Mouse (Mus musculus): ENCODE measurements around the gene Mvd. TPM values are rescaled to one million over a fixed set of nuclear protein-coding genes. Genes with fewer than 3 reads are reported as not detected.

Gene Mvd
- polyA plus RNA-seq, 1 experiment from 2014 or later = 73.2 TPM

DNA sequence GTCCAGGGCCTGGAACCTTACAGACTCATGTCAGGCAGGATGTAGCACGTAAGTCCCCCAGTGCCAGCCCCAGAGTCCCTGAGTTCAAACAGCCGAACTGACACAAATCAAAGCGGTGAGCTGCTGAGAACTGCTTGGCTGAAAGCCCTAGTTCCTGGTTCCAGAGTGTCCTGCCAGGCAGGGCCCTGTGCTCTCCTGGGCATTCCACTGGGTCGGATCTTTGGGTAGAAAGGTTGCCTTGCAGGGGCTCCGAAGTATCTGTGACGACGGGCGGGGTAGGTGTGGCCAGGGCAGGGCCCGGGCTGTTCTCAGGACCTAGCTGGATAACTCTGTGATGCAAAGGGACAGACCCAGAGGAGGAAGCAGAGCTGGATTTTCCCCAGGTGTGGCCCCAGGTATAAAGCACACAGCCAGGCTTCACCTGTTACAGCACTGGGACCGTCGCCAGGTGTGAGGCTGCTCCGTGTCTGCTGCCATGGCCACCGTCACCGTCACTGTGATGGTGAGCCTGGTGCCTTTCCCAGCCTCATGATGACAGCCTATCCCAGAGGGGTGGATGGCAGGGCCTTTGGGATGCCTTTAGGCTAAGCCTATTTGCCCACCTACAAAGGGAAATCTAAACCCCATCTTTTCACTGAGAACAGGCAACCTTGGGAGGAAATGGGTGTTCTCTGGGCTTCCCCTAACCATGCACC, 21.7 kb downstream of the Mvd start, which contains the start of gene Il17c:
Gene Il17c (plus strand): TSS at position 645 of the 695 bp plus-strand sequence.
- Histone ChIP-seq H3K9me3 (replicated peaks) (no peaks in the 10 kb centered on the region), H3K27ac (replicated peaks) (no peak within 1 kb of the TSS), H3K27me3 (replicated peaks) (no peaks in the 10 kb centered on the region), H3K9ac (replicated peaks) (no peak within 1 kb of the TSS), H3K4me1 (no peaks in the 10 kb centered on the region), H3K4me3 (replicated peaks) (no peak within 1 kb of the TSS), H3K36me3 (peaks cover 21% of the 10 kb centered on the region), H3K4me2 (no peak within 1 kb of the TSS)
- ATAC-seq (ENCODE audit: low FRiP score) = no peak
- 87% methylated on average over 14 of the region's 14 CpGs for WGBS

DNA sequence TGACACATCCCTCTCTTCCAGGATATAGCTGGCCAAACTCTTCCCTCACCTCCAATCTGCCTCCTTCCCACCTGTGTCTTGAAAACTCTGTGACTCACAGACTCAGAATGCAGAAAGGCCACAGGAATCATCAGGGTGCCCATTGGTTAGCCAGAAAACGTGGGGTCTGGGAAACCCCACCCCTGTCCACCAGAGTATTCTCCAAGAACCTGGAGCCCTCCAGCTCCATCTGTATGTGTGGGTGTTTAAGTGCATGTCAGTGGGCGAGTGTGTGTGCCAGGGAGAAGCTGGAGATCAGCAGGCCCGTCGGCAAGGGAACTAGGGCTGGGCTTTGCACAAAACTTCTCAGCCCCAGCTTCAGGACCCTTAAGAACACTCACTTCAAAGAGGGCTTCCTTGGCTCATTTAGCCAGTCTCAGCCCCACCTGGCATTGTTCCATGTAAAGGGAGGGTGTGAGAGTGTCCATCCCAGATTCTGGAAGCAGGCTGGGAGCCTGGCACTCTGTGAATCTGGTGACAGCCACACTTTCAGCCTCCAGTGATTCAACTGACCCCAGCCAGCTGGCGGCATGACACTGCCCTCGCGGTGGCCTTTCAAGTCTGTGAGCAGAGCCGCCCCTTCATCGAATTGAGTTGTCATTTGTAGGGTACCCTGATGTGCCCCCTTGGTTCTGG, 23.2 kb downstream of the Mvd start:
- Histone ChIP-seq H3K4me1 (no peaks in the 10 kb centered on the region), H3K4me2 (no peak overlapping the region), H3K4me3 (replicated peaks) (no peak overlapping the region), H3K9me3 (replicated peaks) (no peaks in the 10 kb centered on the region), H3K9ac (replicated peaks) (no peak overlapping the region), H3K27me3 (replicated peaks) (no peaks in the 10 kb centered on the region), H3K27ac (replicated peaks) (no peak overlapping the region), H3K36me3 (peaks cover 36% of the 10 kb centered on the region)
- WGBS = 65% methylated on average over 9 of the region's 9 CpGs
- no peak for ATAC-seq (ENCODE audit: low FRiP score)

DNA sequence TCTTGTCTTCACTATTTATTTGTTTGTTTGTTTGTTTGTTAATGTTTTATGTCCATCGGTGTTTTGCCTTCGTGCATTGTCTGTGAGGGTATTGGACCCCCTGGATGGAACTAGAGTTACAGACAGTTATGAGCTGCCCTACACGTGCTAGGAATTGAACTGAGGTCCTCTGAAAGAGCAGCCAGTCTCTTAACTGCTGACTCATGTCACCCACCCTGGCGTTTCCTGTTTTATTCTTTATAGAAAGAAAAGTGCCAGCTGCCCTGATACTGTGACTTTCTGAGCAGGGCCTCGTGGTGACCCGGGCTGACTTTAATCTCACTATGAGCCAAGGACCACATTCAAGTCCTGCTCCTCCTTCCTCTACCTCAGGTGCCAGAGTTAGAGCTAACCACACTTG, 27.7 kb downstream of the Mvd start:
- H3K36me3 ChIP-seq = peaks cover 81% of the 10 kb centered on the region
- no peak overlapping the region for H3K27ac ChIP-seq (replicated peaks)
- no peak overlapping the region for H3K9ac ChIP-seq (replicated peaks)
- H3K9me3 ChIP-seq (replicated peaks) = no peaks in the 10 kb centered on the region
- no peak overlapping the region for H3K4me2 ChIP-seq
- WGBS = 93% methylated on average over 6 of the region's 6 CpGs
- H3K4me3 ChIP-seq (replicated peaks) = no peak overlapping the region
- H3K27me3 ChIP-seq (replicated peaks) = no peaks in the 10 kb centered on the region
- ATAC-seq (ENCODE audit: low FRiP score) = no peak
- no peaks in the 10 kb centered on the region for H3K4me1 ChIP-seq

DNA sequence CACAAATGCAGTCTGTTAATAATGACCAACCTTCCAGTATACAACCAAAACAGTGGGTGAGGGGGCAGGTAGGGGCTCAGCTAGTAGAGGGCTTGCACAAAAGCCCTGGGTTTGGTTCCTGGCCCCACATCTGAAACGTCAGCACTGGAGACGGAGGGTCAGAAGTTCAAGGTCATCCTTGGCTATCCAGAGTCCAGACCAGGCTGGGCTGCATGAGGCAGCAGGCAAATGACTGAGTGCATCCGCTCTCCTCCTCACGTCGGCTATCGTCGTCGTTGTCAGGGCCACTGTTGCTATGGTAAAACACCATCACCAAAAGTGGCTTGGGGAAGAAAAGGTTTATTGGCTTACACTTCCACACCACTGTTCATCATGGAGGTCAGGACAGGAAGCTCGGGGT, 28.9 kb downstream of the Mvd start:
- Histone ChIP-seq H3K4me3 (replicated peaks) (no peak overlapping the region), H3K9ac (replicated peaks) (no peak overlapping the region), H3K9me3 (replicated peaks) (no peaks in the 10 kb centered on the region), H3K27me3 (replicated peaks) (no peaks in the 10 kb centered on the region), H3K4me2 (no peak overlapping the region), H3K27ac (replicated peaks) (no peak overlapping the region), H3K4me1 (no peaks in the 10 kb centered on the region), H3K36me3 (peaks cover 93% of the 10 kb centered on the region)
- WGBS = 85% methylated on average over 9 of the region's 9 CpGs
- ATAC-seq (ENCODE audit: low FRiP score) = no peak

DNA sequence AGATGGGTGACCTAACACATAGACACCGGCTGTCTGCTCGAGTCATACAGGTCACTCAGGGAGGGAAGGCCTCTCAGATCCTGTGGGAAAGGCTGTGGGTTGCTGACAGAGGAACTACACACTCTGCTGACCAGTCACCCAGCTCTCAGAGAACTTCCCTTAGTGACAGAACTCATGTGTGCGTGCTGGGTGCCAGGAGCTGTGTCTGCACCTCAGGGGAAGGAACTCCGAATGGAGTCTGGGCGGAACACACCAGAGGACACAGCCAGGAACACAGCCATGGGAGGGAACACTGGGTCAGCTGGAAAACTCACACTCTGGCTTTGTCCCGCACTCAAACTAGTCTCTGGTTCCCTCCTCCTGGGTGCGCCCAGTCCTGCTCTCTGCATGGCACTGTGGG, 35.5 kb downstream of the Mvd start:
- H3K4me2 ChIP-seq = no peak overlapping the region
- no peak for ATAC-seq (ENCODE audit: low FRiP score)
- H3K4me1 ChIP-seq = no peaks in the 10 kb centered on the region
- WGBS = 97% methylated on average over 7 of the region's 7 CpGs
- H3K9me3 ChIP-seq (replicated peaks) = no peaks in the 10 kb centered on the region
- no peak overlapping the region for H3K9ac ChIP-seq (replicated peaks)
- H3K27ac ChIP-seq (replicated peaks) = no peak overlapping the region
- H3K4me3 ChIP-seq (replicated peaks) = no peak overlapping the region
- peaks cover 97% of the 10 kb centered on the region for H3K36me3 ChIP-seq
- H3K27me3 ChIP-seq (replicated peaks) = no peaks in the 10 kb centered on the region

DNA sequence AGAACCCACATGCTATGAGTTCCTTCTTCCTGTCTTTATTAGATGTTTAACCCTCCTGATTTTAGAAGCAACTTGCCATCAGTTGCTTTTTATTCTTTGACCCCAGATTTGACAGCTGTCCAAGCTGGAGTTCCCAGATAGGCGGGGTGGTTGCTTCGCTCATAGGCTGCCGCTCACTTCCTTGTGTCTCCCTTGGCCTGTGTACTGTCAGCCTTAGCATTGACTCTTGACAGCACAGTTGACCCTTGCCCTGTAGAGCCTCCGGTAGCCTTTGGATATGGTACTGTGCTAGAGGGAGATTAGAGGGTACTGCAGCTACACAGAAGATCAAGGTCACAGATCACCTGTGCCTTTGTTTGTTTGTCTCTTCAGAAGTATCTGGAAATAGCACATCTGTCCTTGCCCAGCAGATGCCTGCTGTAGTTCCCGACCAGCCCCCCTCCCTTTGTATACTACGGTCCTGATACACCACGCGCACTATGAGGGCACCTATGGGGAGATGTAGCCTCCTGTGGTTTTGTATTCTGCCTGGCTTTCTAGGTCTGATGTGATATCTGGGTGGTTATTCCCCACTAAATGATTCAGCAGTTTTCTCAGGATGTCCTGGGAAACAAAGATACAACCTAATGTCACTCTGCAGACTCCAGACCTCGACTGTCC, 37.9 kb downstream of the Mvd start:
- H3K4me3 ChIP-seq (replicated peaks) = no peak overlapping the region
- H3K27ac ChIP-seq (replicated peaks) = no peak overlapping the region
- H3K36me3 ChIP-seq = peaks cover 97% of the 10 kb centered on the region
- no peak overlapping the region for H3K9ac ChIP-seq (replicated peaks)
- H3K4me1 ChIP-seq = no peaks in the 10 kb centered on the region
- 93% methylated on average over 9 of the region's 9 CpGs for WGBS
- H3K9me3 ChIP-seq (replicated peaks) = no peaks in the 10 kb centered on the region
- no peaks in the 10 kb centered on the region for H3K27me3 ChIP-seq (replicated peaks)
- no peak overlapping the region for H3K4me2 ChIP-seq
- no peak for ATAC-seq (ENCODE audit: low FRiP score)

DNA sequence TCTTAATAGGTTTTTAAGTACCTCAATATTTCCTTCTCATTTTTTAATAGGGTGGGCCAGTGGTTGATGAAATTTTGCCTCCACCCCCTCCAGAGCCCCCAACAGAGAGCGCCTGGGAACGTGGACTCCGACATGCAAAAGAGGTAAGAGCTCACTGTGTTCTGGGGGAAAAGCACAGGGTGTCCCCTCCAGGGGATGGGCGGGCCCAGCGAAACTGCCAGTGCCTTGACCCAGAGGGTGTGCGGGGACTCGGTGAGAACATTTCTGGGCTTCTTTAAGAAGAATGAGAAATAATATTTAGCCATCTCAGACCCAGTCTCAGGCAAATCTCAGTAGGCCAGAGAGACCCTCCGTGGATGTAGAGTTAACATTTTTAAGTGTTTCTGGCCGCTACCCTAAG, 45.0 kb downstream of the Mvd start:
- H3K4me1 ChIP-seq = no peaks in the 10 kb centered on the region
- H3K9me3 ChIP-seq (replicated peaks) = no peaks in the 10 kb centered on the region
- no peak overlapping the region for H3K9ac ChIP-seq (replicated peaks)
- no peak overlapping the region for H3K27ac ChIP-seq (replicated peaks)
- no peak for ATAC-seq (ENCODE audit: low FRiP score)
- WGBS = 97% methylated on average over 9 of the region's 9 CpGs
- no peaks in the 10 kb centered on the region for H3K27me3 ChIP-seq (replicated peaks)
- no peak overlapping the region for H3K4me2 ChIP-seq
- peaks cover 77% of the 10 kb centered on the region for H3K36me3 ChIP-seq
- H3K4me3 ChIP-seq (replicated peaks) = no peak overlapping the region

DNA sequence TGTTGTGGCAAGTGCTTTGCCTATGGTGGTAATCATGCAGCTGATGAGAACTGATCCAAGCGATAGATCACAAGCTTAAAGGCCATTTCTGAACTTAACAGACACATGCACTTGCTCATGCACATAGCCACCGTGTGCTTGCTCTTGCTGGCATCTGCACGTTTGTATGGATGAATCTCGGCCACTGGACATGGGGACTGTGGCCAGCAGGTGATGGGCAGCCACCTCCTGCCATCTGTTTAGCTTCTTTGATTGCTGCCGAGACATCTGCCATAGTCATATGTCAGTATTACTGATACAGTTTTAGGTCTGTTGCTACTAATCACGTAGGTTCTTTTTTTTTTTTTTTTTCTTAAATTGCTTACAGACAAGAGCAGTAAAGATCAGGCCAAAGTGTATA, 47.9 kb downstream of the Mvd start:
- no peak for ATAC-seq (ENCODE audit: low FRiP score)
- H3K36me3 ChIP-seq = peaks cover 70% of the 10 kb centered on the region
- H3K27me3 ChIP-seq (replicated peaks) = no peaks in the 10 kb centered on the region

DNA sequence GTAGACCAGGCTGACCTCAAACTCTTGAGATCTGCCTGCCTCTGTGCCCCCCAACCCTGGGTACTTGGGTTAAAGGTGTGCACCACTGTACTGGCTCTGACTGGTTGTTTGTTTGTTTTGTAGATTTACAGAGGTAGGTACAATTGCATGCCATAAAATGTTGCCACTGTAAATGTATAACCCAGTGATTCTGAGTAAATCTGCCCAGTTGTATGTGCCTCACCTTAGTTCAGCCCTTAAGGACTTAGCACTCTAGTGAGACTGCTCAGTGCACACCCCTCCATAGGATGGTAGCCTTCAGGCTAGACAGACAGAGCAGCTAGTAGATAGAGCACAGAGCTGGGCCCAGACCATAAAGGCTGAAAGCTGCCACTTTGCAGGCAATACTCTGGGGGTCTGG, 49.5 kb downstream of the Mvd start:
- no peak for ATAC-seq (ENCODE audit: low FRiP score)

More for the DNA sequence above, 47.9 kb downstream of the Mvd start:
- WGBS = 88% methylated on average over 6 of the region's 6 CpGs
- Histone ChIP-seq H3K9me3 (replicated peaks) (no peaks in the 10 kb centered on the region), H3K9ac (replicated peaks) (no peak overlapping the region), H3K4me2 (no peak overlapping the region), H3K4me1 (no peaks in the 10 kb centered on the region), H3K4me3 (replicated peaks) (no peak overlapping the region), H3K27ac (replicated peaks) (no peak overlapping the region)

DNA sequence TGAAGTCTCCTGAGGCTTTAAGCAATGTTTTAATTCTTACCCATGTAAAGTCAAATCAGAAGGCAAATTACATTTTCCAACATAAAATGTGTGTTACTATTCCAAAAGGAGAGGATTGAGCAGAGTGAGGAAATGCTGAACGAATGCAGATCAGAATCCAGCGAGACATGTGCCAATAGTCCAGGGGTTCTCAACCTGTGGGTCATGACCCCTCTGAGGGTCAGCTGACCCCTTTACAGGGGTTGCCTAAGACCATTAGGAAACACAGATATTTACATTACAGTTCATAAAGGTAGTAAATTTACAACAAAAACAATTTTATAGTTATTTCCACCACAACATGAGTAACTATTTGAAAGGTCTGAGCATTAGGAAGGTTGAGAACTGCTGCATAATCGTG, 52.5 kb downstream of the Mvd start:
- Histone ChIP-seq H3K36me3 (peaks cover 74% of the 10 kb centered on the region), H3K27ac (replicated peaks) (no peak overlapping the region), H3K4me3 (replicated peaks) (no peak overlapping the region), H3K4me2 (no peak overlapping the region), H3K27me3 (replicated peaks) (no peaks in the 10 kb centered on the region), H3K9me3 (replicated peaks) (no peaks in the 10 kb centered on the region; the same call in 1 of the 2 replicates), H3K4me1 (no peaks in the 10 kb centered on the region), H3K9ac (replicated peaks) (no peak overlapping the region)
- no peak for ATAC-seq (ENCODE audit: low FRiP score)
- WGBS = 93% methylated on average over 3 of the region's 3 CpGs

More for the DNA sequence above, 49.5 kb downstream of the Mvd start:
- Histone ChIP-seq H3K9me3 (replicated peaks) (no peaks in the 10 kb centered on the region; the same call in 1 of the 2 replicates), H3K4me2 (no peak overlapping the region), H3K4me3 (replicated peaks) (no peak overlapping the region), H3K4me1 (no peaks in the 10 kb centered on the region), H3K36me3 (peaks cover 67% of the 10 kb centered on the region), H3K27ac (replicated peaks) (no peak overlapping the region), H3K27me3 (replicated peaks) (no peaks in the 10 kb centered on the region), H3K9ac (replicated peaks) (no peak overlapping the region)

DNA sequence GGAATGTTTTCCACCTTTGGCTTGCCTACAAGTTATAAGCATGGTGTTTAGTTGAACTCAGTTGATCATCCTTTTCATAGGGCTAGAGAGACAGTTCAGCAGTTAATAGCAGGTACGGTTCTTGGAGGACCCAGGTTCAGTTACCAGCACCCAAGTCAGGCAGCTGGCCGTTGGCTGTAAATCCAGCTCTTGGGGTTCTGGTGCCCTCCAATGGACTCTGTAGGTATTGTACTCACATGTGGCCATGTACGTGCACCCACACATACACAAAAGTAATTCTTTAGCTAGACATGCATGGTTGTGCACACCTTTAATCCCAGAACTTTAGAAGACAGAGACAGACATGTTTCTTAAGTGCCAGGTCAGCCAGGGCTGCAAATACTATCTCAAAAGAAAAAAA, 53.9 kb downstream of the Mvd start:
- no peak overlapping the region for H3K27ac ChIP-seq (replicated peaks)
- no peaks in the 10 kb centered on the region for H3K27me3 ChIP-seq (replicated peaks)
- H3K9me3 ChIP-seq (replicated peaks) = no peaks in the 10 kb centered on the region; the same call in 1 of the 2 replicates
- WGBS = 92% methylated on average over 3 of the region's 3 CpGs
- no peak overlapping the region for H3K4me3 ChIP-seq (replicated peaks)
- no peak overlapping the region for H3K4me2 ChIP-seq
- H3K9ac ChIP-seq (replicated peaks) = no peak overlapping the region
- peaks cover 82% of the 10 kb centered on the region for H3K36me3 ChIP-seq
- ATAC-seq (ENCODE audit: low FRiP score) = no peak
- H3K4me1 ChIP-seq = no peaks in the 10 kb centered on the region

Data from neural tube, embryonic 15.5 days (tissue).